Mouse (Mus musculus): ENCODE results near the gene Timp3. TPM values are rescaled to one million over a fixed set of nuclear protein-coding genes. Genes with fewer than 3 reads are reported as not detected.

Timp3 gene
- total RNA-seq, 2 experiments from 2014 or later, result 53.4 to 70.4 TPM

DNA sequence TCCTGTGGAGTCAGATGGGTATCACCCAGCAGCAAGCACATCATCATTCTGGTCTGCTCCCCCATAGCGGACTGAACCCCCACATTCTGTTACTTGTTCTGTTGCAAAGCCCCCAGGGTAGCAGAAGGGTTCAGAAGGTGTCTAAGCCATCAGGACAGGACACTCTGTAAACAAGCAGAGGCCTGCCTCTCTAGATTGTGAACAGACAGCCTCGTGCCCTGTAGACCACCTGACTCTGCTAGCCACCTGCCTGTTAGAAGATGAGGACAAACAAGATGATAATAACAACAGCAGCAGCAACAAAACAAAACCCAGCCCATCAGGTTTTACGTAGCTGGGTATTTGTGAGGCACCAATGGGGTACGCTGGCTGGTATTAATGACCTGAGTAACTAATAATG lies 42.0 kb downstream of the Timp3 start:
- intact Hi-C loops (cut with DNase I), result loop anchor here (5.0 kb wide), 1 partner anchor 40 kb away; the partner anchor contains the start of gene Timp3
- no peak for DNase-seq (ENCODE audit: low spot score in 2 of 2)

- DNase-seq (ENCODE audit: low spot score in 2 of 2), result no peak
- intact Hi-C loops (cut with DNase I), result loop anchor here (5.0 kb wide), 1 partner anchor 40 kb away; the partner anchor contains the start of gene Timp3
These were observed 42.5 kb downstream of the Timp3 start for GRCm38 (mm10) chr10:86342713-86343112.

DNA sequence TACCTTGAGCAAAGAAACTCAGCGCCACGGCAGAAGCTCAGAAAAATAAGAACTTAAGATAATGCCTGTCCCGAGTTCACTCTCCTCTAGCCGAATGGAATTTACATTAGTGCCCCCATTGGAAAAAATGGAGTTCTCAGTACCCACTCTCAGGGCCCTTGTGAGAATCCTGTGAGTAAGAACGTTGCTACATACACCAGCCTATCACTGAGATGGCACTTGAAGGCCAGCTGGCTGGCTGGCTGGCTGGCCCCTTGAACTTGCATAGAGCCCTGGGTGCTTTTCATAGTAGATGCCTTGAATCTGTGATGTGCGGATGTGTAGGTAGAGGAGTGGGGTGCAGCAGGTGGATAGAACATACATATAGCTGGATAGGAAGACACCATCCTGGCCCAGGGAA lies 43.2 kb downstream of the Timp3 start:
- intact Hi-C loops (cut with DNase I), result loop anchor here (5.0 kb wide), 1 partner anchor 41 kb away; the partner anchor contains the start of gene Timp3
- DNase-seq (ENCODE audit: low spot score in 2 of 2), result no peak

DNA sequence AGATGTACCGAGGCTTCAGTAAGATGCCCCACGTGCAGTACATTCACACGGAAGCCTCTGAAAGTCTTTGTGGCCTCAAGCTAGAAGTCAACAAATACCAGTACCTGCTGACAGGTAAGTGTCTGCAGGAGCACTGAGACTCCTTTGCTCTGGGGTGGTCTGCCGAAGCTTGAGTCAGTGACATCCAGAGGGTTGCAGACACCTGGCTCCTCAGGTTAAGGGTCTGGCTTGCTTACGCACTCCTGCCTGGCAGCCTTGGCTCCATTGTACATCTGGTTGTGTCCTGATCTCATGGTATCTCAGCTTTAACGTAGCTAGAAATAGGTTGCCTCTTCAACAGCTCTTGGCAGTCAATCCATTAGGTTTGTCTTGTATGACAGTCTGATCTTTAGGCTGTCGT lies 43.8 kb downstream of the Timp3 start:
- DNase-seq (ENCODE audit: low spot score in 2 of 2), result no peak
- intact Hi-C loops (cut with DNase I), result loop anchor here (5.0 kb wide), 1 partner anchor 42 kb away; the partner anchor contains the start of gene Timp3

DNA sequence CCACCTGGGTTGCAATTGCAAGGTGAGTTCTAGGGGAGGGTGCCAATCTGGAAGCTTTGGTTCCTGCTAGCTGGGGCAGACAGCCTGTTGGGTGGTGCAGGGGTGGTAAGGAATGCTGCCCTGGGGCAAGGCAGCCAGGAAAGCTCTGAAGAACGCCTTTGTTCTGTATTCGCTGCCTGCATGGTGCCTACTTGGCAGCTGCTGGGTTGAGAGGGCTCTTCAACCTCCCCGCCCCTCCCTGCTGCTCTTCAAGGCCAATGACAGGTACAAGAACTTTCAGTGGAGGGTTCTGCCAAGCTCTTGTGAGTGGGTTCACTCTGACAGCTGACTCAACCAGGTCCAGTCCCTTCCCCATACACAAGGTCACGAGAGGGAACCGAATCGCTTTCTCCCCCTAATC lies 44.5 kb downstream of the Timp3 start:
- intact Hi-C loops (cut with DNase I), result loop anchor here (5.0 kb wide), 1 partner anchor 42 kb away; the partner anchor contains the start of gene Timp3
- DNase-seq (ENCODE audit: low spot score in 2 of 2), result no peak

DNA sequence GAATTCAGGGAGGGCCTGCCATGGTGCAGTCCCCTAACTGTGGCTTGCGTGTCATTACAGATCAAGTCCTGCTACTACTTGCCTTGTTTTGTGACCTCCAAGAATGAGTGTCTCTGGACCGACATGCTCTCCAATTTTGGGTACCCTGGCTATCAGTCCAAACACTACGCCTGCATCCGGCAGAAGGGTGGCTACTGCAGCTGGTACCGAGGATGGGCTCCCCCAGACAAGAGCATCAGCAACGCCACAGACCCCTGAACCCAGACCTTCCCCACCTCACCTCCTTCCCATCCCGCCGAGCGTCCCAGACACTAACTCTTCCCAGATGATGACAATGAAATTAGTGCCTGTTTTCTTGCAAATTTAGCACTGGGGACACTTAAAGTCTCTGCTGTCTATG lies 45.5 kb downstream of the Timp3 start:
- intact Hi-C loops (cut with DNase I), result no loop called here
- DNase-seq (ENCODE audit: low spot score in 2 of 2), result no peak

DNA sequence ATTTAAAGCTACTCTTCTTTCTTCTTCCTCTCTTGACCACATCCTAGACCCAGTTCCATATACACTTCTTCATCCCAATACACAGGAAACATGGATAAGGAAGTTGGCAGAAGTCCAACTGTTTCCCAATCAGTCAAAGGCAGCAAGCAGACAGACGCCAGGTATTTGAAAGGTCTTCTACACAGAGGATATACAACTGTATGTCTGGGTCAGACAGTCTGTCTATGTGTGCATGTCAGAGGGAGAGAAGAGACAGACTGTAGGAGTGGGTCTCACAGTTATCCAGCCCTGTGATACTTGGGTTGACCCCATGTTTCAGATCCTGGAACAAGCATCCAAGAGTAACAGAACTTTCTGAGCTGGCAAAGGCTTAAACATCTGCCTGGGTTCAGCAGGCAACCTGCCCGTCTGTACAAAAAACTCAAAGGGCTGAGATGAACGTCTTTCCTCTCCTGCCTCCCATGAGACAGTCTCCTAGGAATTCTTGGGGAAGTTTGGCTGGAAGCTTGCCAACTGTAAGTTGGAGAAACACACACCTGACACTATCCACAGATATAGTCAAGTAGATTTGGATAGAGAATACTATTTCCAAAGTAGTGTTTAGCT lies 46.2 kb downstream of the Timp3 start:
- intact Hi-C loops (cut with DNase I), result no loop called here

GRCm38 (mm10) chr10:86351287-86351686 lies 51.1 kb downstream of the Timp3 start:
- intact Hi-C loops (cut with DNase I), result no loop called here
- DNase-seq (ENCODE audit: low spot score in 2 of 2), result no peak

More for the DNA sequence above, 46.2 kb downstream of the Timp3 start:
- no peak for DNase-seq (ENCODE audit: low spot score in 2 of 2)

- intact Hi-C loops (cut with DNase I), result no loop called here
- DNase-seq (ENCODE audit: low spot score in 2 of 2), result no peak
These were observed 52.3 kb downstream of the Timp3 start for GRCm38 (mm10) chr10:86352521-86352920.

DNA sequence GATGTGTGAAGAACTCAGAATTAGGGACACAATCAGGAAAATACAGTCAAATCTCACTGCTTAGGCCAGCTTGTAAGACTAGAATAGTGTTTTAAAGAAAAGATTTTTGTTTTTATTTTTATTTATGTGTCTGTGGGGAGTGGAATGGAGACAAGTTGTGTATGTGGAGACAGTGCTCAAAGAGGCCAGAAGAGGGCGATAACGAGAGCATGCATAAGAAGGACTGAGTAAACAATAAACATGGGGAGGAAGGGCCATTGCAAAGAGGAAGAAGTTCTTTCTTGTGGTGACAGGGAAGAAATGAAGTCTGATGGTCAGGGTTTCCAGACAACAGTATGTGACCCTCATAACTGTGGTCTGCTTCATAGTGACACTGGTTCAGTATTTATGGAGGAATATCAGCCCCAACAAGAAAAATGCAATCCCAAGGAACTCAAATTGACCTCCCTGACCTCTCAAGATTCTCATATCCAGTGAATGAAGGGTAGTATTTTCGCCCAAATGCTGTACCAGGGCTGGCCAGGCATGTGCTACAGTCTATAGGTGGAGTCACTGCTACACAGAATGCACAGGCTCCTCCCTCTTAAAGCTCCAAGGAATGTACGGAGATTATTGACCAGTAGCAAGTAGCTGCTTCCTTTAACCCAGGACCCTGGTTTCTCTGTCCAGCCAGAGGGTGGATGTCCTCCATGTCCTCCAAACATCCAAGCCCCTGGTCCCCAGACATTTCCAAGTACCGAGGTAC lies 56.8 kb downstream of the Timp3 start:
- DNase-seq (ENCODE audit: low spot score in 2 of 2), result no peak
- intact Hi-C loops (cut with DNase I), result no loop called here

GRCm38 (mm10) chr10:86358307-86358975 lies 58.3 kb downstream of the Timp3 start:
- no peak for DNase-seq (ENCODE audit: low spot score in 2 of 2)
- intact Hi-C loops (cut with DNase I), result no loop called here

GRCm38 (mm10) chr10:86359208-86359607 lies 59.0 kb downstream of the Timp3 start:
- intact Hi-C loops (cut with DNase I), result no loop called here
- DNase-seq (ENCODE audit: low spot score in 2 of 2), result no peak

DNA sequence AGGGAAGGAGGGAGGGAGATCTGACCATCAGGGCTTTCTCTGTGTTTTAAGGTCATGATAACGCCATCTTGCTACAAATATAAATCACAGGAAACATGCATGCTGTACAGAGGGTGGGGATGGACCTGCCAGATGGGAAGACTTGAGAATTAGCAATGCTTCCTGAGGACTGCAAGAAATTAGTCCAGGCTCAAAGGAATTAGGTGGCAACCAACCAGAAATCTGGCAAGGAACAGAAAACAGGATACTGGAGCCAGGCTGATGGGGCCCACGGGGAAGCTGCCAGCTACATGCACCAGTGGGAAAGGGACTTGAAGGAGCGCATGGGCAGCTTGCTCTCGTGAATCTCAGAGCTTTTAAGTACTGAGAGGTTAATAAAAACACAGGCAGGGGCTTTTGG lies 59.5 kb downstream of the Timp3 start:
- intact Hi-C loops (cut with DNase I), result no loop called here
- no peak for DNase-seq (ENCODE audit: low spot score in 2 of 2)

DNA sequence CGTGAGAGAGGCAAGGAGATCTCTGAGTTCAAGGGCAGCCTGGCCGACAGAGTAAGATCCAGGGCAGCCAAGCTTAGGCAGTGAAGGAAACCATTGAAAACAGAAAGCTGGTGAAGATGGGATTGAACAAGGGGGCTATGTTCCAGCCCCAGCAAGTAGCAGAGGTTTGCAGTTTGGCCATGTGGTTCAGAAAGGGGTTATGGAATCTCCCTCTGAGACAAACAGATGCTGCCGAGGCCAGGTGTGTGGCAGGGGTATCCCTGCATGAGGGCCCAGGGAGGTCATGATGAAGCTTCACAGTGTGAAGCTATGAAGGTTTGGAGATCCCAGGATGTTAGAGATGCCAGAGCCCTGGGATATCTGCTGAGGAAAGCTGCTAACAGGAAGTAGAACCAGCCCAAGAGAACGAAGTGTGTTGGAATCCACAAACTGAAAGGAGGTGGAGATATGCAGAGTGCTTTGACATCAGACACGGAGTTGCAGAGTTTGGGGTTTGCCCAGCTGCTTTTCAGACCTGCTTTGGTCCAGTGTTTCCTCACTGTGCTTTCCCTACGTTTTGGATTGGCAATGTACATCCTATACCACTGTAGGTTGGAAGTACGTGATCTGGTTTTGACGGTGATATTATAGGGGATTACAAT lies 63.6 kb downstream of the Timp3 start:
- DNase-seq (ENCODE audit: low spot score in 2 of 2), result no peak
- intact Hi-C loops (cut with DNase I), result no loop called here

- intact Hi-C loops (cut with DNase I), result no loop called here
- no peak for DNase-seq (ENCODE audit: low spot score in 2 of 2)
These were observed 65.5 kb downstream of the Timp3 start for GRCm38 (mm10) chr10:86365632-86366092.

DNA sequence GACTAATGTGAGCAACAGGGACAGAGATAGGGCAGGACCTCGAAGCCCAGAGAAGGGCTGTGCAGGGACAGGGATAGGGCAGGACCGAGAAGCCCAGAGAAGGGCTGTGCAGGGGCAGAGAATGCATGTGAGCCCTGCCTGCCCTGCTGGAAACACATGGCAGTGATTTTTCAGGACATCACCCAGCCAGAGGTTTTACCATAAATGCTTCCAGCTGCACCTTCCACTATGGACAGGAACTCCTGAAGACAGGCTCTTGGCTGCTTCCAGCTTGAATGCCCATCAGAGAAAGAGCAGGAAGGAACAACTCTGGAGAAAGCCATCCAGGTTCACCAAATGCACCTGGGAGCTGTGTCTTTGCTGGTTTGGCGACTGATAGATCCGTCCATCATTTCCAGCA lies 67.2 kb downstream of the Timp3 start:
- no peak for DNase-seq (ENCODE audit: low spot score in 2 of 2)
- intact Hi-C loops (cut with DNase I), result no loop called here

DNA sequence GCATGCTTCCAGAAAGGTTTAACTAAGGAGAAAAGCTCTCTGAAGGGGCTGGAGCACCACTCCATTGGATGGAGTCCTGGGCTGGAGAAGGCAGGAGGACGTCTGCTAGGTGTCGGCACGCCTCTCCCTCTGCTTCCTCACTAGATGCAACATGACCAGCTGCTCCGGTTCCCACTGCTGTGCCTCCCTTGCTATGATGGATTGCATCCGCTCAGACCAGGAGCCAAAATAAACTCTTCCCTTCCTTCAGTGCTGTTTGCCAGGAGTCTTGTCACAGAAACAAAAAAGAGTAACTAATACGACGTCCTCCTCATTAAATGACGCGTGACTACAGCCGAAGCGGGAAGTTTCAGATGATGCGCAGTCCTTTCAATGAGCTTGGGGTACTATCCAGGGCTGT lies 68.6 kb downstream of the Timp3 start:
- intact Hi-C loops (cut with DNase I), result no loop called here

DNA sequence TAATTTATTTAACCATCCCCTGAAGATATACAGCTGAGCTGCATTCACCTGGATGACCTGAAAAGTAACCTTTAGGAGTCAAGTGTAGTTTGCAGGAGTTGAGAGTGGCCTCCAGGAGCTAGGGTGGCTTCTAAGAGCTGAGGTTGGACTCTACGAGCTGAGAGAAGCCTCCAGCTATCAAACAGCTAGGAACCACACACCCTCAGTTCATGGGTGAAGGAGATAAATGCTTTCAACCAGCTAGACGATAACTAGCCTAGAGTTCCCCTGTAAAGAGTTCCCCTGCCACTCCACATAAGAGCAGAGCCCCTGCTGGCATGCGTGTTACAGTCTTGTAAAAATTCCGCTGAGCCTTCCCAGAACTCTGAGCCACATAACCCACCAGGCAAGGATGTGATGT lies 69.2 kb downstream of the Timp3 start:
- intact Hi-C loops (cut with DNase I), result no loop called here
- no peak for DNase-seq (ENCODE audit: low spot score in 2 of 2)

More for the DNA sequence above, 68.6 kb downstream of the Timp3 start:
- no peak for DNase-seq (ENCODE audit: low spot score in 2 of 2)

GRCm38 (mm10) chr10:86371561-86371960 lies 71.4 kb downstream of the Timp3 start:
- intact Hi-C loops (cut with DNase I), result no loop called here
- DNase-seq (ENCODE audit: low spot score in 2 of 2), result no peak

GRCm38 (mm10) chr10:86374061-86374460 lies 73.9 kb downstream of the Timp3 start:
- intact Hi-C loops (cut with DNase I), result no loop called here
- DNase-seq (ENCODE audit: low spot score in 2 of 2), result no peak
